Mouse (Mus musculus) brain, embryonic 14.5 days (tissue): ENCODE data around the gene Cxcl12. TPM values are rescaled to one million over a fixed set of nuclear protein-coding genes. Genes with fewer than 3 reads are reported as not detected.

ENCODE experiments used
- DNase-seq: peaks from one replicate; pipeline ENCODE4 v3.0.0-alpha.2; 2011; ENCODE audit warnings: low read depth
- CTCF ChIP-seq: fragments of 200-500 bp; IDR thresholded peaks from 2 replicates; pipeline ENCODE4 v1.5.1; 2012; ENCODE audit warnings: inconsistent platforms, mild to moderate bottlenecking, moderate library complexity, borderline replicate concordance; ENCODE audit not compliant: insufficient read depth, insufficient read length; ENCODE audit errors: extremely low read depth
- POLR2A ChIP-seq: fragments of 200-500 bp; IDR thresholded peaks from 2 replicates; pipeline ENCODE4 v1.6.1; 2012; ENCODE audit warnings: mild to moderate bottlenecking, inconsistent platforms, borderline replicate concordance; ENCODE audit not compliant: poor library complexity, insufficient read depth, insufficient read length, severe bottlenecking; ENCODE audit errors: extremely low read depth
- polyA plus RNA-seq: library from polyadenylated mRNA; depleted of rRNA; stranded (reverse); fragments of >200 nt; gene quantifications from 2 replicates; pipeline ENCODE4 v1.2.3, GENCODE M21; 2012

Gene Cxcl12
- polyA plus RNA-seq, 1 experiment, result 73.6 TPM

DNA sequence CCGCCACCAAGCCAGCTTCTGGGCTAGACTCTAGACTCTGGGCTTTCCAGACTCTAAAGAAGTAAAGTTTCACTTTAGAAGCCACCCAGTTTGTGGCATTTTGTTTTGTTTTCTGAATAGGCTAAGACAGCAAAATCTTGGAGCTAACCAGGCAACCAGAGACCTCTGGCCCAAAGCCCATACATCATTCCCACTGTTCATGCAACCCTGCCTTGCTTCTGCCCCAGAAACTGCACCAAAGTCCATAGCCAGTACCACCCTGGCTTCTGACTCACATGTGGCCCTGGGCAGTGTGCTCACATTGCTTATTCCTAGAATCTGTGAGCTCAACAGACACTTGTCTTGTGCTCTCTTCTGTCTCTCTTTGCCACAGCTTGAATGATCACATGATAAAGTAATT, 39.0 kb downstream of the Cxcl12 start:
- TF ChIP-seq POLR2A (no peak), CTCF (no peak)

GRCm38 (mm10) chr6:117210086-117210485, 41.8 kb downstream of the Cxcl12 start:
- TF ChIP-seq CTCF (no peak), POLR2A (no peak)
- no peak for DNase-seq

More for the DNA sequence above, 39.0 kb downstream of the Cxcl12 start:
- no peak for DNase-seq

GRCm38 (mm10) chr6:117210536-117210935, 42.2 kb downstream of the Cxcl12 start:
- peak; percentile 50 for DNase-seq
- TF ChIP-seq CTCF, result no peak
- no peak for TF ChIP-seq POLR2A

- TF ChIP-seq POLR2A (no peak), CTCF (no peak)
- DNase-seq, result no peak
Observed at GRCm38 (mm10) chr6:117214506-117214905, 46.2 kb downstream of the Cxcl12 start.

- no peak for TF ChIP-seq CTCF
- TF ChIP-seq POLR2A, result no peak
Observed at GRCm38 (mm10) chr6:117218442-117219299, 50.3 kb downstream of the Cxcl12 start.

DNA sequence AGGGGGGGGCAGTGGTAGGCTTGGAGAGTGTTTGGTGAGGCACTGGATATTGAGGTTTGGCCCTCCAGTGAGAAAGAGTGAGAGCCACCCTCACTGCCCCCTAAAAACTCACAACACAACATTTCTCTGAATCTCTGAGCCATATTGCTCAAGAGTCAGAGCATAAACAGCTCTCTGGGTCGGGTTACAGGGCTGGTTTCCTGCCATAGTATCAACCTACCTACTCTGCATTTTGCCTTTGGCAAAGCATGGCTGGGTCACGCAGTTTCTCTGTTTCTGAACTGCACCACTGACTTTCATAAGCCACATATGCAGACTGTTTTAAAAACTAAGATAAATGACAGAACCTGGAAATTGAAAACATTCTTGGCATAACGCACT, 51.0 kb downstream of the Cxcl12 start:
- no peak for TF ChIP-seq CTCF
- no peak for TF ChIP-seq POLR2A

More at GRCm38 (mm10) chr6:117218442-117219299, 50.3 kb downstream of the Cxcl12 start:
- DNase-seq, result peak; percentile 58

GRCm38 (mm10) chr6:117219911-117220481, 51.7 kb downstream of the Cxcl12 start:
- no peak for DNase-seq
- TF ChIP-seq POLR2A, result no peak
- TF ChIP-seq CTCF, result no peak

More for the DNA sequence above, 51.0 kb downstream of the Cxcl12 start:
- DNase-seq, result no peak

- DNase-seq, result no peak
- TF ChIP-seq CTCF, result no peak
- TF ChIP-seq POLR2A, result no peak
Observed at GRCm38 (mm10) chr6:117220831-117221345, 52.6 kb downstream of the Cxcl12 start.
